Mouse (Mus musculus) kidney, embryonic 16.5 days (tissue): ENCODE data around the gene Znfx1. TPM values are rescaled to one million over a fixed set of nuclear protein-coding genes. Genes with fewer than 3 reads are reported as not detected.

Experiments
- ATAC-seq: fragments of 200-750 bp; cut with Nextera tagmentation; 2 replicates; pipeline ENCODE4 v1.8.0; 2017; ENCODE audit warnings: moderate TSS enrichment; ENCODE audit not compliant: low FRiP score, low TSS enrichment
- H3K27ac ChIP-seq: fragments of 300-500 bp; sonication (generic); 2 replicates; pipeline ENCODE4 v1.5.1; 2014; ENCODE audit warnings: low read length
- H3K27me3 ChIP-seq: fragments of 300-500 bp; sonication (generic); 2 replicates; pipeline ENCODE4 v1.6.1; 2014; ENCODE audit warnings: low read length, control low read depth, mixed read lengths; ENCODE audit not compliant: insufficient read depth
- H3K36me3 ChIP-seq: fragments of 300-500 bp; sonication (generic); 2 replicates; pipeline ENCODE4 v1.6.1; 2014; ENCODE audit warnings: low read length, control low read depth, mixed read lengths; ENCODE audit not compliant: insufficient read depth
- H3K4me1 ChIP-seq: fragments of 300-500 bp; sonication (generic); 2 replicates; pipeline ENCODE4 v1.6.1; 2014; ENCODE audit warnings: low read length, control low read depth, mixed read lengths; ENCODE audit not compliant: insufficient read depth
- H3K4me2 ChIP-seq: fragments of 300-500 bp; sonication (generic); replicated peaks from 2 replicates; pipeline ENCODE4 v1.6.1; 2014; ENCODE audit warnings: low read depth, low read length
- H3K4me3 ChIP-seq: fragments of 300-500 bp; sonication (generic); 2 replicates; pipeline ENCODE4 v1.5.1; 2014; ENCODE audit warnings: mild to moderate bottlenecking, low read length
- H3K9ac ChIP-seq: fragments of 300-500 bp; sonication (generic); replicated peaks from 2 replicates; pipeline ENCODE4 v1.6.1; 2014; ENCODE audit warnings: low read length
- H3K9me3 ChIP-seq: fragments of 300-500 bp; sonication (generic); 2 replicates; pipeline ENCODE4 v1.6.1; 2016; ENCODE audit warnings: low read length, control low read depth
- WGBS: fragments of 180-500 bp; shearing (Covaris S2); extraction: QIAGEN DNeasy Blood & Tissue Kit; methylation state at CpG from one replicate; pipeline ENCODE4 v1.1.7; 2014; 5-methylcytosine and 5-hydroxymethylcytosine counted together
- polyA plus RNA-seq: library from polyadenylated mRNA; unstranded; fragments of >200 nt; fragmentation: Nextera tagmentation; extraction: Ambion mirVana; gene quantifications from 2 replicates; pipeline ENCODE4 v1.2.1, GENCODE M21; 2015

Gene Znfx1
- polyA plus RNA-seq, 1 experiment from 2014 or later, result 11.8 TPM

DNA sequence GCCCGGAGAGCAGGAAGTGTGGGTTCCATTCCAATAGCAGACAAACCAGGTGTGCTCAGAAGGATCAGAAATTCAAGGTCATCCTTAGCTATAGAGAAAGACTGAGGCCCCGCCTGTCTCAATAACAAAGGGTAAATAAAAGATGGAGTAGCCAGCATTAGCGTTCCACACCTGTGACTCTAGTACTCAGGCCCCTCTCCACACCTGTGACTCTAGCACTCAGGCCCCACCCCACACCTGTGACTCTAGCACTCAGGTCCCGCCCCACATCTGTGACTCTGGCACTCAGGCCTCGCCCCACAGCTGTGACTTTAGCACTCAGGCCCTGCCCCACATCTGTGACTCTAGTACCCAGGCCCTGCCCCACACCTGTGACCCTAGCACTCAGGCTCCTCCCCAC is 11.8 kb upstream of the Znfx1 start:
- Histone ChIP-seq H3K4me1 (peaks cover 15% of the 10 kb centered on the region), H3K9ac (no peak overlapping the region), H3K27me3 (no peaks in the 10 kb centered on the region), H3K36me3 (no peaks in the 10 kb centered on the region), H3K4me2 (no peak overlapping the region), H3K9me3 (no peaks in the 10 kb centered on the region), H3K27ac (no peak overlapping the region), H3K4me3 (no peak overlapping the region)
- ATAC-seq, result no peak
- 90% methylated on average over 5 of the region's 5 CpGs for WGBS

DNA sequence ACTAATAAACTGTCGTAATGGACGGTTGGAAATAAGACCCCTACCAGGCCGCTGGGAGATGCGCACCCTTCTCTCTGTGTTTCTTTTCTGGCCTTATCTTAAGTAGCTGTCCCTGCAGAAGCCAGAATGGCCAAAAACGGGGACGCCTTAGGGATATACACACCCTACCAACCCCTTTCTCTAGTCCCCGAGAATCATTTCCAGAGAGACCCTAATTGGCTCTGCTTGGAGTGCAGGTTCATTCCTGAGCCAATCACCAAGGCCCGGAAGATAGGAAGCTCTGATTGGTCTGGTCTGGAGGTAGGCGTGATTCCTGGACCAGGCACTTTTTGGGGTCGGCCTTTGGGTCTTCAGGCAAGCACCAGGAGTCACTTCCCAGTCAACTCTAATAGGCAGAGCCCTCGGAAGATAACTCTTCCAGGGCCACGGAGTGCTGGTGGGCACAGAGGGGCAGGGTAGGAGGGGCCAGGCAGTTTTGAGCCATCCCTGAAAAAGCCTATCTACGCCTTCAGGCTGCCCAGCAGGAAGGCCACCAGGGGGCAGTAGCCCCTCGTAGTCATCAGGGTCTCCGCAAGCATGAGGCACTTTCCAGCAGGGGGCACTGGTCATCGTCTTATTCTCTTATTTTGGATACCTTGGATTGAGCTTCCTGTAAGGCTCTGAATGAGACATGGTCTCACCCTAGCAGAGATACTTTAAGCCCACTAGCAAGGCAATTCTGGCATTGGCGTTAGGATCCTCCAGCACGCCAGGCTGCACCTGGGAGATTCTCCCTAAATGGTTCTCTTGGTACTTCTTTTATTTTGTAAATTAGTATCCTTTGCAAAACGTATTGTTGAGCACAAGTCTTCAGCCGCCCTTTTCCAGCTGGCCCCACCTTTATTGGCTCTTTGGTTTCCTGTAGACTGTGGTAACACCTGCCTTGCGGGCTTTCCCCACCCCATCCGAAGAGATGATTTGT is 9.1 kb upstream of the Znfx1 start:
- Histone ChIP-seq H3K4me3 (peak overlapping the region; percentile 60), H3K9ac (peak overlapping the region; percentile 74), H3K4me2 (peak overlapping the region; percentile 78), H3K36me3 (no peaks in the 10 kb centered on the region), H3K4me1 (0 out of 2 replicates have a peak, but pooled peaks cover 5% of the 10 kb centered on the region), H3K9me3 (no peaks in the 10 kb centered on the region), H3K27me3 (no peaks in the 10 kb centered on the region), H3K27ac (peak overlapping the region; percentile 65)
- 6% methylated on average over 22 of the region's 22 CpGs for WGBS
- ATAC-seq, result peak; percentile 96

DNA sequence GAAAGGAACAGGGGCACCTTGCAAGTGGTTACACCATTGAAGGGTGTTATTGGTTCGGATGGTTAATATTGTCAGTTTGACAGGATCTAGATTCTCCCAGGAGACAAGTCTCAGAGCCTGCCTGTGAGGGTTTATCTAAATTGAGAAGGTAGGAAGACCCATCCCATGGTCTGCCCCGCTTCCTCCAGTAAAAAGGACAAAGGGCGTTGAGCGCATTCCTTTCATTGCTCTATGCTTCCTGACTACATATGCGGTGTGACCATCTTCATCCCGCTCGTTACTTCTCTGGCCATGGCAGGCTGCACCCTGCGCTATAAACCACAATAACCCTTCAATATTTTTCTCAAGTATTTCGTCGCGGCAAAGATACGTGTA is 8.4 kb upstream of the Znfx1 start:
- Histone ChIP-seq H3K36me3 (0 out of 2 replicates have a peak, but pooled peaks cover 5% of the 10 kb centered on the region), H3K9me3 (no peaks in the 10 kb centered on the region), H3K27me3 (no peaks in the 10 kb centered on the region), H3K4me3 (peak overlapping the region; percentile 60), H3K4me1 (0 out of 2 replicates have a peak, but pooled peaks cover 5% of the 10 kb centered on the region), H3K4me2 (peak overlapping the region; percentile 78), H3K9ac (peak overlapping the region; percentile 74), H3K27ac (peak overlapping the region; percentile 65)
- no peak for ATAC-seq
- 18% methylated on average over 12 of the region's 12 CpGs for WGBS

DNA sequence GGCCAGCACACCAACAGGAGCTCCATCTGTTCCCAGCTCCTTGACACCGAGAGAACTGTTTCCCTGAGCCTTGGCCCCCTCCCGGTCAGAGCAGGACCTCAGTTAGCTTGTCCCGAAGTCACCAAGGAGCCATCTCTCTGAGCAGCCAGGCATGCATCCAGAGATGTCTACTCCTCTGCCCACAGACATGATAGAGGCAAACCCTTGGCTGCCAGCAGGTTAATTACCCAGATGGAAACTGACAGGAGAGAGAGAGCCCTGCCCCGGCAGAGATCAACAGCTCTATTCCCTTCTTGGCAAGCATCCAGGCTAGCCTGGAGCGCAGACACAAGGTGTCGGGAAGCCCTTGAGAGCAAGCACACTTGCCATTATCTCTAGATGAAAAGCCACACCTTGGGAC is 7.5 kb upstream of the Znfx1 start:
- Histone ChIP-seq H3K9me3 (no peaks in the 10 kb centered on the region), H3K27me3 (no peaks in the 10 kb centered on the region), H3K4me1 (peaks cover 12% of the 10 kb centered on the region; the same call in 1 of the 2 replicates), H3K4me3 (no peak overlapping the region), H3K36me3 (peaks cover 13% of the 10 kb centered on the region), H3K27ac (no peak overlapping the region), H3K9ac (no peak overlapping the region), H3K4me2 (no peak overlapping the region)
- no peak for ATAC-seq
- WGBS, result 41% methylated on average over 6 of the region's 6 CpGs

DNA sequence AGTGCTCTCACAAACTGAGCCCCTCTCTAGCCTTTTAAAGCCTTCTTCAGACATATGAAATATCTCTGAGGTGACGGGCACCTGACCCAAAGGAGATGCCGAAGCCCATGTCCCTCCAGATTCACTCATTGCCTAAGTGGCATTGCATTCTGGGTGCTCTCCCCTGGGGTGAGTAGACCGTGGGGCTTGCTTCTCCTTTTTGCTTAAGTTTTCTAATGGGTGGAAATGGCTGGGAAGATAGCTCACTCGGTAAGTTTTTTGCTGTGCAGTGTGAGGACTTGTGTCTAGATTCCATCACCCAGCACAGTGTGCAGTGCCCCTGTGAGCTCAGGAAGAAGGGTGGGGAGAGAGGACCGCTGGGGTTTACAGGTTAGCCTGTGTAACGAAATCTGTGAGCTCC is 4.8 kb upstream of the Znfx1 start:
- Histone ChIP-seq H3K36me3 (peaks cover 24% of the 10 kb centered on the region), H3K4me2 (no peak overlapping the region), H3K9me3 (no peaks in the 10 kb centered on the region), H3K27me3 (no peaks in the 10 kb centered on the region), H3K9ac (no peak overlapping the region), H3K4me3 (no peak overlapping the region), H3K27ac (peak overlapping the region; percentile 25; the same call in 1 of the 2 replicates), H3K4me1 (peaks cover 20% of the 10 kb centered on the region)
- ATAC-seq, result no peak
- 29% methylated on average over 6 of the region's 6 CpGs for WGBS

DNA sequence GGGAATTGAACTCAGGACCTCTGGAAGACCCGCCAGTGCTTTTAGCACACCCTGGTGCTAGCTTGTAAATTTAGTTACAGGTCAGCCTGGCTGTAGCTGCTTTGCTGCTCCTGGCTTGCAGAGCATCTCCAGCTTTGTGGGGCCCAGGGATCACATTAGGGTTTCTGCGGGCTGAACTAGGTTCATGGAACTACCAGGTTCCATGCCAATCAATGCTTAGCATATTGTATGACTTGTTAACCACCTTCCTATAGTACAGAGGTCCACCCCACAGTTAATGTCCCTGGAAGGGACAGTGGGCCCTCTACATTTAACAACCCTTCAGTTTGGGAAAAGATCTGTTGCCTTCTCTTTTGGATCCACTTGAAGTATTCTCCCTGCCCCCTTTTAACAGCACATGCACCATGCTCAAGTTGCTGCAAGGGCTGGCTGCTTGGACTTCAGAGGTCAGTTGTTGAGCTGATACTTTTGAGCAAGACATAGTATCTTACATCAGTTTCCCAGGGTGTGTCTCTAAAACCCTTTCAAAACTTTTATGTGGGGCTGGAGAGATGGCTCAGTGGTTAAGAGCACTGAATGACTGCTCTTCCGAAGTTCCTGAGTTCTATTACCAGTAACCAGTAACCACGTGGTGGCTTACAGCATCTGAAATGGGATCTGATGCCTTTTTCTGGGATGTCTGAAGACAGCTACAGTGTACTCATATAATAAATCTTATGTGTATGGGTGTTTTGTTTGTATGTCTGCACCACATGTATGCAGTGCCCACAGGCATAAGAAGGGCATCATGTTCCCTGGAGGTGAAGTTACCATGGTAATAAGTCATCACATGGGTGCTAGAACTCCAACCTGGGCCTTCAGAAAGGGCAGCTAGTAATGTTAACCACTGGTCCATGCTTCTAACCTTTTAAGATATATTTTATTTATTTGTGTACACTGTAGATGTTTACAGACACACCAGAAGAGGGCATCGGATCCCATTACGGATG is 4.0 kb upstream of the Znfx1 start:
- Histone ChIP-seq H3K36me3 (peaks cover 24% of the 10 kb centered on the region), H3K27me3 (no peaks in the 10 kb centered on the region), H3K4me3 (no peak overlapping the region), H3K4me1 (peaks cover 22% of the 10 kb centered on the region), H3K4me2 (no peak overlapping the region), H3K27ac (no peak overlapping the region), H3K9ac (no peak overlapping the region), H3K9me3 (no peaks in the 10 kb centered on the region)
- WGBS, result 29% methylated on average over 6 of the region's 6 CpGs
- ATAC-seq, result no peak

DNA sequence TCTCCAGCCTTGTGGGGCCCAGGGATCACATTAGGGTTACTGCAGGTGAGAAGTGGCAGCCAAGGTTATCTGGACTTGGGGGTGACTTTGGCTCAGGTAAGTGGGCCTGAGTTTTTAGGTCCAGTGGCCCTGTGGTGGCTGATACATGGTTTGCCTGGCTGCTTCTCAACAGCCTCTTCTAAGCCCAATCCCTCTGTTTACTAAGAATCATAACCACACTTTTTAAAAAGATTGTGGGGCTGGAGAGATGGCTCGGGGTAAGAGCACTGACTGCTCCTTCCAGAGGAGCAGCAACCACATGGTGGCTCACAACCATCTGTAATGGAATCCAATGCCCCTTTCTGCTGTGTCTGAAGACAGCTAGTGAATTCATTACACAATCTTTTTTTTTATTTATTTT is 3.2 kb upstream of the Znfx1 start:
- 61% methylated on average over 1 of the region's 1 CpGs for WGBS
- H3K4me1 ChIP-seq, result peaks cover 27% of the 10 kb centered on the region
- ATAC-seq, result no peak
- no peaks in the 10 kb centered on the region for H3K27me3 ChIP-seq
- H3K27ac ChIP-seq, result peak overlapping the region; percentile 18; the same call in 1 of the 2 replicates
- H3K36me3 ChIP-seq, result peaks cover 24% of the 10 kb centered on the region
- no peak overlapping the region for H3K9ac ChIP-seq
- no peak overlapping the region for H3K4me2 ChIP-seq
- H3K9me3 ChIP-seq, result no peaks in the 10 kb centered on the region
- H3K4me3 ChIP-seq, result no peak overlapping the region

DNA sequence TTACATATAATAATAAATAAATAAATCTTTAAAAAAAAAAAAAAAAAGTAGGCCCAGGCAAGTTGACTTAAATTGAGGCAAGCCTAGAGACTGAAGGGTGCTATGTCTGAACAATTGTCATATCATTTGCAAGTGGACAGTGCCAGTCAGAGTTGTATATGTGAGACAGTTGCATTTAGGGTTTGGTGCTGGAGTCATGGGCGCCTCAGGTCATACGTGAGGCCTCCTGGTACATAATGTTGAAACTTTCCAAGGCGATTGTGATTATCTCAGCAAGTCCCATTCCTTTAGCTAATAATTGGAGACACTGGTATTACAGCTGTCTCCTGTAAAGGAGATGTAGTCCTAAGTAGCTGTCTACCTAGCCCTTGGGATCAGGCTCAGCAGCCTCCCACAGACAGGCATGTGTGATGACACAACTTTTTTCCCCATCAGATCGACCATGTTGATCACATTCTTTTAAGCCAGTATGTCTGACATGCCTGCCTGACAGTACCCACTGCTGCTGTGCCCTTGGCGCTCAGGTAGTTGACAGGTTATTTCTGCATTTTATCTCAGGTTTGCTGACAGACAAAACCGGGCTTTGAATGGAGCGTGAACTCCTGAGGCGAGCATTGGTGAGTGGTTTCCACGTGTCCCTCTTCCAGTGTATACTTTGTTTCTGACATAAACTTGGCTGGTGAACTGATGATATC is 1.9 kb upstream of the Znfx1 start:
- WGBS, result 20% methylated on average over 9 of the region's 9 CpGs
- Histone ChIP-seq H3K27ac (peak overlapping the region; percentile 46), H3K9ac (peak overlapping the region; percentile 86), H3K4me1 (peaks cover 35% of the 10 kb centered on the region), H3K36me3 (peaks cover 25% of the 10 kb centered on the region), H3K9me3 (no peaks in the 10 kb centered on the region), H3K4me2 (peak overlapping the region; percentile 81), H3K27me3 (no peaks in the 10 kb centered on the region), H3K4me3 (peak overlapping the region; percentile 90)
- ATAC-seq, result no peak

- no peaks in the 10 kb centered on the region for H3K9me3 ChIP-seq
- no peaks in the 10 kb centered on the region for H3K27me3 ChIP-seq
- peaks cover 29% of the 10 kb centered on the region for H3K36me3 ChIP-seq
- peaks cover 43% of the 10 kb centered on the region for H3K4me1 ChIP-seq
- peak overlapping the region; percentile 90 for H3K4me3 ChIP-seq
- peak overlapping the region; percentile 81 for H3K4me2 ChIP-seq
- no peak for ATAC-seq
- WGBS, result 0% methylated on average over 7 of the region's 7 CpGs
- H3K27ac ChIP-seq, result peak overlapping the region; percentile 94
- H3K9ac ChIP-seq, result peak overlapping the region; percentile 86
These were observed 1.2 kb upstream of the Znfx1 start for GRCm38 (mm10) chr2:167063906-167064496.
